Mouse (Mus musculus) cerebral cortex, adult 2 months (tissue): Measurements from ENCODE around the gene Adm2.

Experiments used
- WGBS: fragments of 180-500 bp; shearing (Covaris S2); methylation state at CpG from one replicate; pipeline ENCODE4 v1.1.7; 2018; 5-methylcytosine and 5-hydroxymethylcytosine counted together

The Adm2 gene

DNA sequence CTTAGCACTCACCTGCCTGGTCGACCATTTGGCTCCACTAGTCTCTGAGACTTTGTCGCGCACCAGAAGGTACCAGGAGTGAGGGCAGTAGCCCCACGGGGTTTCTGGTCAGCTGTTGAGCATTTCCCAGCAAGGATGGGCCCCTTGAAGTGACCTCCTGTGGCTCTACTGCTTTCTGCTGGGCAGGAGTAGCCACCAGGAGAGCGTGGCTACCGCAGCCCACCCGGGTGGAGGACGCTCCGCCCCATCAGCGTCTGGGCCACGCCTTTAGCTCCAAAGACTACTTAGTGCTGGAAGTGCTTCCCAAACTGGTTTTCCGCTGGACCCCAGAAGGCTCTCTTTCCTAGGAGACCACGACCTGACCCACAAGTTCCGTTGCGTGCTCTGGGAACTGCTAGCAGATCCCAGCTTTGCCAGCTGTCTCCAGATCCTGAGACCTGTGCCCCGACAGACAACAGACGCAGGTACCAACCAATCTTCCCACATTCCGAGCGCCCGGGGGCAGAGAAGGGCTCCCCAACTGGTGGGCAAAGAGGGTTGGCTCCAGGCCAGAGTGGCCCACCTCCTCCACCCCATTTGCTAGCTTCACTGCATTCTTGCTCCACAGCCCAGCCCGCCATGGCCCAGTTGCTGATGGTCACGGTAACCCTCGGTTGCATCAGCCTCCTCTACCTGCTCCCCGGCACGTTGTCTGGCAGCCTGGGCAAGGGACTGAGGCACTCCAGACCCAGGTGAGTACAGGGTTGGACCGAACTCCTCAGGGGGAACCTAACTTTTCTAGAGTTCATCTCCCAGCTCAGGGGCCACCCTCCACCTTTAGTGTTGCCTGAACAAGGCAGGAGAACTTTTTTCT, at the start of gene Adm2:
Gene Adm2, plus strand, starts transcription at position 51 of the 853 bp plus-strand sequence.
- WGBS, result 13% methylated on average over 26 of the region's 26 CpGs

DNA sequence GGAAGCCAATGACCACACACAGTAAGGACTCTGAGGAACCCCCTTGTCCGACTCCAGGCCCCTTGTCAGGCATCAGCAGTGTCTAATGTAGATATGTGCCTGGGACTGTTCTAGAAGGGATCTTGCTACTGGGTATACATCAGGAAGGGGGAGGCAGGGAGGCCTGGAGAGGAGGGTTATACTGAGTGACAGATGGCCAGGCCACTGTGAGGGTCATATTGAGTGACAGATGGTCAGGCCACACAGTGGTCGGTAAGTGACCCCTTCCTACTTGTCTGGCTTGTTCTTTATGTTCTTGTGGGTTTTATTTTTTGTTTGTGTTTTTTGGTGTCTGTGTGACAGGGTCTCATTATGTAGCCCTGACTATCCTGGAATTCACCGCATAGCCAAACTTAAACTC, 47.0 kb upstream of the Adm2 start:
- WGBS, result 90% methylated on average over 3 of the region's 3 CpGs

DNA sequence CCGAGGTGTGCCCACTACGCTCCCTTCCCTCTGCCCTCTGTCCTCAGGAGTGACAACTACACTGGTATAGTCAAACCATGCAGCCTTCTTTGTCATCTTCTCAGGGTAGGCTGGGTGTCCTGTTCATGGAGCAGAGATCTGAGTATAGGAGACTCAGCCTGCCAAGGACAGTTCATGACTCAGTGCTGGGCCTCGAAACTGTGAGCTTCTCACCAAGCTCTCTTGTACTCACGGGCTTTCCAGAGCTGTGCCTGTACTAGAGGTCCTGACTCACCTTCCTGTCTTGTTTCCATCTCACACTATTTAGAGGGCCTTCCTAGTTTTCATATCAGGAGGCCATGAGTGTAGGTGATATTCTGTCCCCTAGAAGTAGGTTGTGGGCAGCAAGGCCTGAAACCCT, 45.2 kb upstream of the Adm2 start:
- WGBS, result 77% methylated on average over 4 of the region's 4 CpGs

DNA sequence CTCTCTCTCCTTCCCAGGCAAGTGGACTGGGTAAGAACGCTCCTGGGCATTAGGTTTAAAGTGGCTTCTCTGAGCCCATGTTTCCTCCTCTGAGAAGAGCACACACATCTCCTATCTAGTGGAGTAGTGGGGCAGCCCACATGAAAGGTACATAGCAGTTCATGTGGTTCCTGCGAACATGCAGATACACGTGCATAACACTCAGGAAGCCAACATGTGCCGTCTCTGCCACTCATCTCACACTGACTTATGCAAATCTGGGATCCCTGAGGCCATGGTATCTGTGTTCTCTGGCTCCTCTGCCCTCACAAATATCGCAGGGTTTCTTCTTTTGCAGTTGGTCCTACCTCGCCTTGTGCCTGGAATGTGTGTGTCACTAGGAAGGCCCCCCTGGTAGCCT, 40.0 kb upstream of the Adm2 start:
- WGBS, result 76% methylated on average over 6 of the region's 6 CpGs

DNA sequence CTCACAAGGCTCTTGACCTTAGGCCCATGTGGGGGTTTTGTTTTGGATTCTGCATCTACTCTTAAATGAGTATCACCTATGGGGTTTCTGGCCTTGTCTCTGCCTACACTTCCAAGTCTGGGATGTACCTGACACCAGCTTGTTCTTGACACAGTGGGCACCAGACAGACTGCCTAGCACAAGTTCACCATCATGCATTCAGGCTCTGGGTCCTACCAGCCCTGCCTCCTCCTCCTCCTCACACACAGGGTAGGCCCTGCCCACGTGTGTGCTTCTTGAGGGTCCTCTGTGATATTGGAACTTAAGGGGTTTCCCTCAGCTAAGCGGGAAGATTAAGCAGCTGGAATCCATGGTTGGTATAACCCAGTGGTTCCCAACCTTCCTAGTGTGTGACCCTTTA, 38.4 kb upstream of the Adm2 start:
- WGBS, result 89% methylated on average over 2 of the region's 2 CpGs

DNA sequence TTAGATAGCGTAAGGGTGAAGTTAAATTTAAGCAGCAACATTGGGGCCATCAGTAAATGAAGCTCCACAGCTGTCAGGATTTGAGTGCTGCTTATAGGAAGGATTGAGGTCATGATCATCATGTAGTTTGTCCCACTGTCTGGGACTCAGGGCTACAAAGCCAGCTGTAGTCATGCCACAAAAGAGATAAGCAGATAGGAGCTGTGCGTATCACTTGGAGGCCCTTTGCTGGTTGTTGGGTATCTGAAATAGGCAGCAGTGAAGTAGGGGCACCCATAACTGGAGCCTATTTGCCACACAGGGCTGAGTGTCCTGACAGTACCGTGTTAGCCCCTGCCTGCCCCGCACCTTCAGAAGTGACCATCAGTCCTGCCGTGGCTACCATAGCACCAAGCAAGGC, 37.0 kb upstream of the Adm2 start:
- WGBS, result 80% methylated on average over 5 of the region's 5 CpGs

DNA sequence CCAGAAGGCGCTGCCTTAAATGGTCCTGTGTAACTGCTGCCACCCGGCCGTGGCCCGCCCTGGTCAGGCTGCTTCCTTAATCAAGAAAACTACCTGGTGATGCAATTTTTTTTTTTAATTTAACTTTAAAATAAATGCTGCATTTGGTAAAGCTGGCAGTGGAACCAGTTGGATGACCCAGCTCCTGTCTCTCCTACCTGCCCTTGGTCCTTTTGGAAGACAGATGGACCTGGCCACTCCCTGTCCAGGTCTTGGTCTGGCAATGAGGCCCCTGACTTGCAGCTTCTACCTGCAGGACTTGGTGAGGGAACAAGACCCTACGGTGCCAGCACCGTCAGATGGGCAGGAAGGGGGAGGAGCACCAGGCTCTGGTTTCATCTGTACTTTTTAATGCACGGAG, 36.4 kb upstream of the Adm2 start:
- 52% methylated on average over 7 of the region's 7 CpGs for WGBS

DNA sequence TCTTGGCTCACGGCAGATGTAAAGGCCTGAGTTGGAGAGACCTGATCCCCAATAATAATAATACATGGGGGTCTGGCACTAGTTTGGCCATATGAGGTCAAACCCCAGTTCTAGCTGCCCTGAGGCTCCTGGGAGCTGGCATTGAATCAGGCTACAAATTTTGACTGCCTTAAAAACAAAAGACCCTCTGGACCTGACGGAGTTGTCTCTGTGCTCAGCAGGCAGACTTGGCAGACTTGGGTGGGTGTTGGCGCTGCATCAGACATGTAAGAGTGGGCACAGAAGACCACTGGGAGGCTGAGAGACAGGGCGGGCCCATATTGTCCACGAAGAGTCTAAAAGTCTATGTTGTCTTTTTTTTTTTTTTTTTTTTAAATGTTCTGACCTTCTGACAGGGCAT, 35.9 kb upstream of the Adm2 start:
- 51% methylated on average over 5 of the region's 5 CpGs for WGBS

DNA sequence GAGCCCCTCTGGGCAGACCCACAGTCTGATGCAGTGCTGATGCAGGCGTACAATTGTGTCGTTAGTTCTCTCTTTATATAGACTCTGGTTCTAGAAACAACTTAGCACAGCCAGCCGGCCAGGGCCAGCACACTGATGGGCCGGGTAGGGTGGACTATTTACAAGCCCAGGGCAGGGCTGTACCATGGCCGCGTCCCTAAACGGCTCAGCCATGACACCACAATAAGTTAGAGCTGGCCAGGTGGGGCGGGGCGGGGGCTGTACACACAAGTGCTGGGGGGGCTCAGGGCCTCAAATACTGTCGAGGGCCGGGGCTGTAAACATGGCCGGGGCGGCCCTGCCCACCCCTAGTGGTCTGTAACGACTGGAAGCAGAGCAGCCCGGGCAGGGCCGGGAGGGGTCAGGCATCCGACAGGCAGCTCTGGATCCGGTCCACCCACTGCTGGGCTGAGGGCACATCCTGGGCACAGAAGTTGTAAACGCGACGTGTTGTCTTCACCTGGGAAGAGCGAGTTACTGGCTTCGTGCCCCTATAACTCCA, 34.2 kb upstream of the Adm2 start:
- 78% methylated on average over 23 of the region's 23 CpGs for WGBS

DNA sequence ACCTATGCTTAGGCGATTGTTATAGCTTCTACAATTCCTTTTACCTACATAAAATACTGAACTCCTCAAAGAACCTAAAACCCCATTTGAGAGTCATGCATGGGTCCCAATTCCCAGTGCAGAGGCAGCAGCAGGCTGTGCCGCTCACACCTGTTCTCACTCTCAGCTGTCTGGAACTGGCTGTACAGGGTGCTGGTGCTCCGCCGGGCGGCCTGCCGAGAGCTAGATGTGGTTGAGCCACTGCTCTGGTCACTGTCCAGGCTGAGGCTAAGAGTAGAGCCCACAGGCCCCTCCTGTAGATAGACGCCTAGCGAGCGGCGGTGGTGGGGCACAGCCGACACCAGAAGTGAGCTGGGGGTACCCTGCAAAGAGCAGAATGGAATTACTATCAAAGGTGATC, 33.1 kb upstream of the Adm2 start:
- 94% methylated on average over 11 of the region's 11 CpGs for WGBS

DNA sequence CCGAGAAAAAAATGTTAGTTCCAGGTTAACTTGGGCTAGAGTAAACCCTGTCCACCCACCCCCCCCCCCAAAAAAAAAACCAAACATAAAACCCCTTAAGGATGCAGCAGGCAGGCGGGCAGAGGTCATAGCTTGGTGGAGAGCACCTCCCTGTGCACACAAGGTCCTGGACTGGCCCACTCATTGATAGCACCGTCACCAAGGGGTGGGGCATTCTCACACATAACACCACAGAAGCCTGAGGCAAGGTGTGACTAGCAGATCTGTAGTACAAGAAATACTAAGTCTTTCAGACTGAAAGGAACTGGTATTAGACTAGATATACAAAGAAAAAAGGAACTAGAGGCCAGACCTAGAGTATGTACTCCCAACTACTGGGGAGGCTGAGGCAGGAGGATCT, 31.0 kb upstream of the Adm2 start:
- 83% methylated on average over 3 of the region's 3 CpGs for WGBS

DNA sequence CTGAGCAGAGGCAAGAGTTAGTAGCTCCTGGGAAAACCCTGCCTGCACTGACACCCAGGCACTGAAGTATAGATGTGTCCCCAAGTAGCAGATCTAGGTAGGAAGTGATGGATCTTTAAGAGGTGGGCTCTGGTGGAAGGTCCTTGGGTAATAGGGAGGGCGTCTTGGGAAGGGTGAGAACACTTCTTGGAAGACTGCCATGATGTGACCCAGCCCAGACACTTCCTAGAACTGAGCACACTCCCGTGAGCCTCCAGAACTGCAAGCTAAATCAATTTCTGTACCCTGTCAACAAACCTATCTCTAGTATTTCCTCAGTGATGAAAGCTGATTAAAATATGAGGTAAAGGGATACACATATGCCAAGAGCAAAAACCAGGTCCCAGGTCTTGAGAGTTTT, 29.7 kb upstream of the Adm2 start:
- whole genome bisulfite sequencing, result 21% methylated on average over 2 of the region's 2 CpGs

DNA sequence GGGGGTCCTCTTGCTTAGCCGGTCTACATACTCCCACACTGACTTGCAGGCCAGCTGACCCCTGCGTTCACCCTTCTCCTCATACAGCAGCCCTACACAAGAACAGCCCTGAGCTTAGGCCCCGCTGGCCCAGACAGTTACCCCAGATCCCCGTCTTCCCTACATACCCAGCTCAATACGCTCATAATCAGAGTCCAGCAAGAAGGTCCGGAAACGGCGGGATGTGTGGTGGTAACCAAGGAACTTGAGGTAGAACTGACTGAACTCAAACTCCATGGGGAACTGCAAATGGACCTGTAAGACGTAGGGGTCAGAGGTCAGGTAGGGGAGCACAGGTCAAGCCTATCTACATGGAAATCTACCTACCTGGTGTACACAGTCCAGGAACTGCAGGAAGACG, 28.7 kb upstream of the Adm2 start:
- WGBS, result 94% methylated on average over 10 of the region's 10 CpGs

DNA sequence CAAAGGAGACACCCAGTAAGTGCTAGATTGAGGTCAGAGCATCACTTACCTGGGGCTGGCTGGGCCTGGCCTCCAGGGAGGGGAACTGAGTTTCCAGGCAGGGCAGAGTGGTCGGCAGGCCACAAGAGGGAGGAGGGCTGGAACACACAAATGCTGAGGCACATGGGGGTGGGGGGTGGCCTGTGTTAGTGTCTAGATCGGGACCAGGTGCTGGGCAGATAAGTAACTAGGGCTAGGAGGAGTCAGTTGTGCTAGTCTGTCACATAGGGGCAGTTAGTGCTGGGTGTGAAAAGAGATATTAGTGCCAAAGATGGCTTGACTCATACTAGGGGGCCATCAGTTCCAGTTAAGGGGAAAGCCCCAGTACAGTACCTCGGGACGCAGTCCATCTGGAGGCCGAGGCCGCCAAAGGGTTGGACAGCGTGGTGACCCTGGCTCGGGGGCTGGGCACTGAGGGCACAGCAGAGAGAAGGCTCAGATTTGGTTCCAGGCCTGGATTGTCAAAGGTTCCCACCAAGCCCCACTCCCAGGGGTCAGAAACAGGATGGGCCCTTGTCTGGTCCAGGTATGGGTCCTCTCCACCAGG, 26.8 kb upstream of the Adm2 start:
- WGBS, result 90% methylated on average over 8 of the region's 8 CpGs

DNA sequence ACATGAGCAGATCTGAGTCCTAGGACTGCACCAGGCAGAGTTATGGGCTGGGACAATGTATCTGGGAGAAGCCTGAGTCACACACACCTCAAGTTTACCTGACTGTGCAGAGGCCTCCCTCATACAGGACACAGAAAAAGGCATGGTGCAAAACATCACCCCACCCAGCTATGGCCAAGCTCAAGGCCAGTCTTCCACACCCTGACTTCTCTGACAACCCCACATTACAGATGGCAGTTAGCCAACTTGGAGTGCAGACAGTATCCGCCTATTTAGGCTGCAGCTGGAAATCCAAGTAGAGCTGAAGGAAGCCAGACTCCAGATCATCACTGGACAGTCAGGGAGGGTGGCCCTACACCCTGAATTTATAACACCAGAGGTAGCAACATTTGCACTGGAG, 26.1 kb upstream of the Adm2 start:
- WGBS, result 32% methylated on average over 1 of the region's 1 CpGs

DNA sequence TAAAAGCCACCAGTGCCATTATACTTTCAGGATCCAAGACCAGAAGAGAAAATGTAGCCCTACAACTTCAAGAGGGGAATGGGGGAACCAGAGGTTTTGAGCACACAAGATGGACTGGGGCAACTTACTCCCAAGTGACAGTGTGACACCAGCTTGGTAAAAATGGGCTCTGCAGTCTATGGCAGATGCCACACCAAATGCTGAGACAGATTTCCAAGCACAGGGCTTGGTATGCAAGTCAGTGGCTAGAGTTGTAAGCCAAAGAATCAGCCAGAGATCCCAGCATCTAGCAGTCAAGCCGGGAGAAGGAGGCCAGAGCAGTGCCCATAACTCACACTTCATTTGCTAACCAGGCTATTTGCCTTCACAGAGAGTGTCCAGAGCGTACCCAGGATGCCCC, 24.8 kb upstream of the Adm2 start:
- WGBS, result 82% methylated on average over 2 of the region's 2 CpGs

DNA sequence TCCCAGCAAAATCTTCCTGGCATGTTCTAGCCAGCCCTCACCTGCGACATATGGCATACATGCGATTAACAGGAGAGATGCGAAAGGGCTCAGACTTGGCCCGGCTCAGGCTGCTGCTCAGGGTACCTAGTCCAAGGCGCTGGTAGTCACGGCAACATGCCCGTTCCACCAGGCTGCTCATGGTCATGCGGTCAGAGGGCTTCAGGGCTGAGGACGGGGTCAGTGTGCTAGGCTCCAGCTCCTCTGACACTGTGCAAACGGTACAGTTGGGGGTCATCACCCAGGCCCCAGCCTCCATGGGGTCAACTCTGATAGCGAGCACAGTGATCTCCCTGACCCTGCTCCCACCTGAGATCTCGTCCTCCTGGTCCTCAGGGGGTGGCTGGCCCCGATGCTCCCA, 22.3 kb upstream of the Adm2 start:
- 91% methylated on average over 13 of the region's 13 CpGs for WGBS

DNA sequence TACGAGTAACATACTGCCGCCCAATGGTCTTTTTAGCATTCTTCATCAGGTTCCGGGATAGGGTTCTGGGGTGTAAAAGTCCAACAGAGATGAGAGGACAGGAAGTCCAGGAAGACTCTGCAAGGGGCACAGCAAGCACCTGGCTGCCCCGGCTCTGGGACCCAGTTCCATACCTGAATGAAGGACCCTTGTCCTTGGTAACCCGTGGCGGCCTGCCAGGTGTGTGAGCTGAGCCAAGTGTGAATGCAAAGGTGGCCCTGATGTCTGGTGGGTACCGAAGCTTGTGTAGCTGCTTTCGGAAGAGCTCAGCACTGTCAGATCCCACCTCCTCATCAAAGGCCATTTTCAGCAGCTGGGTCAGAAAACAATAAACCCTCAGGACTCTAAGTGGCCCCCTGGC, 21.9 kb upstream of the Adm2 start:
- 92% methylated on average over 8 of the region's 8 CpGs for WGBS

DNA sequence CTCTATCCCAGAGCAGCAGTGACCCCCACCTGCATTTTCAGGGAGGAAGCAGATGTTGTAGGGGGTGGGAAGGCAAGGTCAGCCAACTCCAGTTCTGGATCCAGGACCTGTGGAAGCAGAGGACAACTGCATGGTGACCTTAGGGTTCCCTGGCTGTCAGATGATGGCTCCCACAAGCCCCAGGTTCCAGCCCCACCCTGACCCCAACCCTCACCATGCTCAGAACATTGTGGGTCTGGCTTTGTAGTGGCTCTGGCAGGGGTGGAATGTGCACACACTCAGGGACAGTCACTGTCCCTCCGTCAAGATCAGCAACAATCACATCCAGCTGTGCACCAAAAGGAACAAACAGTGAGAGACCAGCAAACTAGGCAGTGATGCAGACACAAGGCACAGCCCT, 16.6 kb upstream of the Adm2 start:
- 33% methylated on average over 1 of the region's 1 CpGs for WGBS

DNA sequence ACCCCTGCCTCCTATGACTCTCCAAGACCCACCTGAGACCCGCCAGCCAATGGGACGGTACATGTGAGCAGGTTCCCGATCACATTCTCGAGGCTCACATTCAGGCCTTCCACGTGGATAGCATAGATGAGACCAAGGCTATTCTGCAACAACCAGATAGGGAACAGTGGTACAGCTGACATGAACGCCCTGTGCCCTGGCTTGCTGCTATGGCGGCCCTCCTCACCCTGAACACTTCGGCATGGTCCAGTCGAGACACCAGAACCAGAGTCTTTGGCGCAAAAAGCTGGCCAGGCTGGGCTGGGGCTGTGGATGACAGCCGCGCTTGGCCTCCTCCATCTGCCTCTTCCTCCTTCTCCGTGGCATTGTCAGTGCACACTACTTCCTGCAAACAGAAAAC, 15.1 kb upstream of the Adm2 start:
- WGBS, result 79% methylated on average over 13 of the region's 13 CpGs

DNA sequence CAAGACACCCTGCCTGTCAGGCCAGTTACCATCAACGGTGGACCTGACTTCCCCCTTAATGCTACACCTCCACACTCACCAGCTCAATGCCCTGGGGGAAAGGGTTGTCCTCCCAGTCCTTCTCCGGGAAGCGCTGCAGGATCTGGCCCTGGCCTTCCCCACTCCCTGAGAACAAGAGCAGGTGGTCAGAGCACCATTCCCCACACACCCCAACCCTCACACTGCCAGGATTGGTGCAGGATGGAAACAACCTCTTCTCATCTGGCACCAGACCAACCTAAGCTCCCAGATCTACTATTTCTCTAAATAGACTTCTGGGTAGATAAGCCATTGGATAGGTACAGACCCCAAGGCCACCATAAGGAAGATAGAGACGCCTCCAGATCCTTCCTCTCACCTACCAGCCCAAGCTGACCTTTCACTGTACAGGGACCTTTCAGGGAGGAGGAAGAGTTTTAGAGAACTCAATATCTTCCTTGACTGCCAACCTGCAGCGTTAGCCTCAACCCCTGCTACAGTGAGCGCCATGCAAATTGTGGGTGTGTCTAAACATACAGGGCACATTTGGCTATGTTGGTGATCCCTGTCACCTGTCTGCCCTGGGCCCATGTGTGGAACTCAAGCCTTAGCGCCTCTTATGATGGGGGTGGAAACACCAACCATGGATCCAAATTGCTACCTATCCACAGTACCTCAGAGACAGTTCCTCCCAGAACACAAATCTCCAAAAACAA, 13.9 kb upstream of the Adm2 start:
- WGBS, result 70% methylated on average over 7 of the region's 7 CpGs

DNA sequence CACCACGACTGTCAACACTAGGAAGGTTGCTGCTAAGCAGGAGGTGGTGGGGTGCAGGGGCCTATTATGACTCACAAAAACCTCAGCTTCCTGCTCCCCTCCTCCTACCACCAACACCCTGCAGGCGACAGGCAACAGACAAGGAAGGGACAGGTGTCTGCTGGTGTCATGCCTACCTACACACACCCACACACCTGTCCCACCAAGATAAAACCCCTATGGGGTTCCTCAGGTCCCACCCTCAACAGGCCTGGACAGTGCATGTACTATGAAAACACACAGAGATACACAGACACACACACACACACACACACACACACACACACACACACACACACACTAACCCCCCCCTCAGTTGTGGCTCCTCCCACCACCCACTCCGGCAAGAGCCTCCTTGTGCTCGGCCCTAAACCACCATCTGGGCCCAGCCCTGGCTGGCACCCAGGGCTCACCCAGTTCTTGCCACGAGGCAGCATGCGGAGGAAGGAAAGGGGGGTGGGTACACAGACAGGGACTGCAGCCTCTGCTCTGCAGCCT, 12.5 kb upstream of the Adm2 start:
- WGBS, result 13% methylated on average over 6 of the region's 6 CpGs
